Mouse (Mus musculus) left cerebral cortex, postnatal 10 days (tissue): ENCODE measurements around the gene Hist1h1d. TPM values are rescaled to one million over a fixed set of nuclear protein-coding genes. Genes with fewer than 3 reads are reported as not detected.
A peak's percentile ranks its signal among the peaks of the same experiment; 100 is the strongest.
"Not testable (repeated sequence)": the region's sequence is repeated elsewhere in the genome, so short reads cannot be mapped to it uniquely, and the experiment has no call there.

Experiments used
- DNase-seq, 2 experiments: peaks; one replicate each; pipeline ENCODE4 v3.0.0; 2021 to 2022; ENCODE audit warnings: low spot score in 2 of 2, mixed read lengths in 1 of 2; ENCODE audit errors: extremely low spot score in 1 of 2
- intact Hi-C: fragments of 180-260 bp; cut with DNase I; formaldehyde crosslinking; loops from one replicate; pipeline ENCODE4 v1.15.1; 2025
- total RNA-seq, 2 experiments: library from RNA; stranded (reverse); gene quantifications; 2 replicates each; pipeline ENCODE4 v1.2.3; 2021

Hist1h1d gene
- total RNA-seq, 2 experiments from 2014 or later: 4.5 to 5.3 TPM

DNA sequence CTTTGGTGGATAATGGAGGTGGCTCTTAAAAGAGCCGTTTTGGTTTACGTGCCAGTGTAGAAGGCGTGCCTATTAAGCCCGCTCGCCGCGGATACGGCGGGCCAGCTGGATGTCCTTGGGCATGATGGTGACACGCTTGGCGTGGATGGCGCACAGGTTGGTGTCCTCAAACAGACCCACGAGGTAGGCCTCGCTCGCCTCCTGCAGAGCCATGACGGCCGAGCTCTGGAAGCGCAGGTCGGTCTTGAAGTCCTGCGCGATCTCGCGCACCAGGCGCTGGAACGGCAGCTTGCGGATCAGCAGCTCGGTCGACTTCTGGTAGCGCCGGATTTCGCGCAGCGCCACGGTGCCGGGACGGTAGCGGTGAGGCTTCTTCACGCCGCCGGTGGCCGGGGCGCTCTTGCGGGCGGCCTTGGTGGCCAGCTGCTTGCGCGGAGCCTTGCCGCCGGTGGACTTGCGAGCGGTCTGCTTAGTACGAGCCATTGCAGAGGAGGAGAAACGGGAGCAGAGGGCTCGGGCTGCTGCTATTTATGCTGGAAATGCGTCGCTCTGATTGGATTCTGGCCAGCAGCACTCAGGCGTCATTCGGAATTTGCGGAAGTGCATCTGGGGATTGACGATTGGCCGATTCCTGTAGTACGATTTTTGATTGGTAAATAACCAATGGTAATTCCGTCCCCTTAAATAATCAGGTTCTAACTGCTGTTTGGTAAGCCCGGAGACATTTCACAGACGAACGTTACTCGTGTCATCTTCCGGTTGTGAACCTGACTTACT, 9.0 kb downstream of the Hist1h1d start, which contains the start of gene Hist1h3e:
Gene Hist1h3e, minus strand, starts transcription at position 487 of the 777 bp plus-strand sequence.
- intact Hi-C loops: not testable (repeated sequence)
- DNase-seq: peak; percentile 95 to 98

DNA sequence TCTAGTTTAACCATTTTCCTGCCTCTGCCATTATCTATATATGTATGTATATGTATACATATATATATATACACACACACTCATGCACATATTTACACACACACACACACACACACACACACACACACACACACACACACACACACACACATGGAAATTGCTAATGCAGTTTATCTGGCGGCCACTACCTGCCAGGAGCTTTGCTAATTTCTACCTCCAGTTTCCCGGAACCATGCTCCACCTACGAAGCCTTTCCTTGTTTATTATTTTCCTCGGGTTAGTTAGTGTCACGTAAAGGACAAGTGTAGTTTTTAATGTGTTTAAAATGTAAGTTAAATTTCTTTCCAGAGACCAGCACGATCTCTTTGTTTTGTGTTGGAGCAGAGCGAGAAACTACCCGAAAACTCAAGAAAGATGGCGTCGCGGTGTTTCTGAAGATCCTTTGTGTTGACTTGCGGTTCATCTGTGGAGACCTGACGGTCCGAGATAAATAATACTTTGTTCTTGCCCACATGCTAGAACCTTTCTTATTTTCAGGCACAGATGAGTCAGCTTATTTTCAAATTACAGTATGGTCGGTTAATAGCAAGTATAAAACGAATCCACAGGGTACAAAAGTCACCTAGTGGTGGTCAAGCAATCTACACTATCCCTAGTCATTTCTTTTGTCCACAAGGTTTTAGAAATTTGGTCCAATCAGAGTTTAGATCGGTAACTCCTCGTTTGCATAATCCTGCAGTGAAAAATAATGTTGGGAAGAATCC, 9.8 kb downstream of the Hist1h1d start:
- peak in 1 of 2 experiments; percentile 68 for DNase-seq
- intact Hi-C loops: no loop called here

GRCm38 (mm10) chr13:23564482-23564881, 11.4 kb downstream of the Hist1h1d start:
- intact Hi-C loops: no loop called here
- no peak for DNase-seq

- DNase-seq, intact Hi-C loops: not testable (repeated sequence)
These were observed 17.4 kb downstream of the Hist1h1d start for GRCm38 (mm10) chr13:23570261-23571021.

DNA sequence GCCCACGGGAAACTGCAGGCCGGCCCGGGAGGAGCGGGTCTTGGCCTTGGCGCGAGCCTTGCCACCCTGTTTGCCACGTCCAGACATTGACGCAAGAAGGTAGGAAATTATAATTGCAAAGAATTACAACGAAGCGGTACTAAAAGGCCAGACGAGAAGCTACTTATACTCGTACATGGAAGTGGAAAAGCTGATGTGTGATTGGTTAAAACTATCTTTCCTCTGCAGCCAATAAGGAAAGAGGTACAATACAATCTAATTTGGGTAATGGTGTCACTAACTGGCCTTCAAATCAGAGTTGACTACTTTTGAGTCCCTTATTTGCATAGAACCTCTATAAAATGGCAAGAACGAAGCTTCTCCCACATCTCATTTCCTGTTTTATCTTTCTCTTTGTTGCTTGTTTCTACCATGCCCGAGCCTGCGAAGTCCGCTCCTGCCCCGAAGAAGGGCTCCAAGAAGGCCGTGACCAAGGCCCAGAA, 18.0 kb downstream of the Hist1h1d start, which contains the start of the genes Hist1h2ae and Hist1h2bg:
Gene Hist1h2ae, minus strand, starts transcription at position 199 of the 482 bp plus-strand sequence.
Gene Hist1h2bg, plus strand, starts transcription at position 375 of the 482 bp plus-strand sequence.
- intact Hi-C loops: no loop called here
- DNase-seq: peak; percentile 57 to 87

DNA sequence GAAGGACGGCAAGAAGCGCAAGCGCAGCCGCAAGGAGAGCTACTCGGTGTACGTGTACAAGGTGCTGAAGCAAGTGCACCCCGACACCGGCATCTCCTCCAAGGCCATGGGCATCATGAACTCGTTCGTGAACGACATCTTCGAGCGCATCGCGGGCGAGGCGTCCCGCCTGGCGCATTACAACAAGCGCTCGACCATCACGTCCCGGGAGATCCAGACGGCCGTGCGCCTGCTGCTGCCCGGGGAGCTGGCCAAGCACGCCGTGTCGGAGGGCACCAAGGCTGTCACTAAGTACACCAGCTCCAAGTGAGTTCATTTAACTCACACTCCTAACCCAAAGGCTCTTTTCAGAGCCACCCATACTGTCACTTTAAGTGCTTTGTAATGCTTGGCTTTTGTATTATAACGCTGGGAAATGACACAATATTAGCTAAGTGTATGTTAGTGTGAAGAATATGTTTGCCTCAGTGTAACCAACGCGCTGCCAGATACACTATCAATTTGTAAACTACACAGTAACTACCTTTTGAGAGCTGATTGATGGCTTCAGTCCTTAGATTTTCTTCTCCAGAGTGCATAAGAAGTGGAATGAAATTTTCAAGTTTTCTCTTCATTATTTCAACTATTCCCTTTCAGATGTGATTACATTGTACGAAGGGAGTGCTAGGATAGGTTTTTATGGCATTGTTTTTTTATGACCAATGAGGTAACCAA, 18.6 kb downstream of the Hist1h1d start:
- intact Hi-C loops, DNase-seq: not testable (repeated sequence)

- intact Hi-C loops: no loop called here
- DNase-seq: no peak
These were observed 19.4 kb downstream of the Hist1h1d start for GRCm38 (mm10) chr13:23572218-23573033.

DNA sequence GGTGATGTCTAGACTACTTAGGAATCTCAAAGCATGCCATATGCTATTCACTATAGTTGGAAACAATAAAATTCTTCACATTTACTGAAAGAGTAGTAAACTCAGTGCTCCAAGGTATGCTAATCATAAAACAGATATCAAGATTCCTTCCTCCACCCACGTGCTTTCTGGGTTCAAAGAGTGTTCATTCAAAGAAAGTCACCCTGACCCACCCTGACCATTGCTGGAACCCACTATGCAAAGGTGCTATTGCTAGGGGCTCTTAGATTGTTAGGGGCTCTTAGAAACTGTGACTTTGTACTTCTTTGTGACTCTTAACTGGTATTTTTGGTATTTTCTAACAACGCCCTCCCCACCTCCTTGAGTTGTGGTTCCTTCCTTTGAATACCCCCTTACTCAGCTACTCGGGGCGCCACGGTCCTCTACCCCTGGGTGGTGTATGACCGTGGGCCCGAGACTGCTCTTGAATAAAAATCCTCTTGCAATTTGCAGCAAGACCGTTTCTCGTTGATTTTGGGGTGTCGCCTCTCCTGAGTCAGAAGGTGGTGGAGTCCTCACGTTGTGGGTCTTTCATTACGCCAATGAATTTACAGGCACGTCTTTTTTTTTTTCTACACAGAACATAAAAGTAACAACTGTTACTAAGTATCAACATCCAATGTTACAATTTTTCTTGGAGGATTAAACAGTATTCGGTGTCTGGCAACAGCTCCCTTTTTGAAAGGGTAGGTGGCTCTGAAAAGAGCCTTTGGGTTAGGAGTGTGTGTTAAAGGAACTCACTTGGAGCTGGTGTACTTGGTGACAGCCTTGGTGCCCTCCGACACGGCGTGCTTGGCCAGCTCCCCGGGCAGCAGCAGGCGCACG, 20.2 kb downstream of the Hist1h1d start:
- intact Hi-C loops, DNase-seq: not testable (repeated sequence)

DNA sequence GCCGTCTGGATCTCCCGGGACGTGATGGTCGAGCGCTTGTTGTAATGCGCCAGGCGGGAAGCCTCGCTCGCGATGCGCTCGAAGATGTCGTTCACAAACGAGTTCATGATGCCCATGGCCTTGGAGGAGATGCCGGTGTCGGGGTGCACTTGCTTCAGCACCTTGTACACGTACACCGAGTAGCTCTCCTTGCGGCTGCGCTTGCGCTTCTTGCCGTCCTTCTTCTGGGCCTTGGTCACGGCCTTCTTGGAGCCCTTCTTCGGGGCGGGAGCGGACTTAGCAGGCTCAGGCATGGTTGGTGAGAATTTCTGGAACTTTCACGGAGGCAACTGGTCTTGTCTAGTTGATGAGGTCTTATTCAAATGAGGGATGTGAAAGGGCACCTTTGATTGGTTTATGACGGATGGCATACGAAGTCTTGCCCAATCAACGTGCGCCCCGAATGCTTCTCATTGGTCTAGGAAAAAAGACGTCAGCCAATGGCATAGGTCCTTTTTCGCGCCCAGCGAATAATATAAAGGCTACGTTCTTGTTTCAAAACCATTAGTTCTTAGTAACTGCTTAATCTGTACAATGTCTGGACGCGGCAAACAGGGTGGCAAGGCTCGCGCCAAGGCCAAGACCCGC, 20.9 kb downstream of the Hist1h1d start, which contains the start of the genes Hist1h2bf and Hist1h2ad:
Gene Hist1h2bf, minus strand, starts transcription at position 299 of the 627 bp plus-strand sequence.
Gene Hist1h2ad, plus strand, starts transcription at position 484 of the 627 bp plus-strand sequence.
- intact Hi-C loops: not testable (repeated sequence)

DNA sequence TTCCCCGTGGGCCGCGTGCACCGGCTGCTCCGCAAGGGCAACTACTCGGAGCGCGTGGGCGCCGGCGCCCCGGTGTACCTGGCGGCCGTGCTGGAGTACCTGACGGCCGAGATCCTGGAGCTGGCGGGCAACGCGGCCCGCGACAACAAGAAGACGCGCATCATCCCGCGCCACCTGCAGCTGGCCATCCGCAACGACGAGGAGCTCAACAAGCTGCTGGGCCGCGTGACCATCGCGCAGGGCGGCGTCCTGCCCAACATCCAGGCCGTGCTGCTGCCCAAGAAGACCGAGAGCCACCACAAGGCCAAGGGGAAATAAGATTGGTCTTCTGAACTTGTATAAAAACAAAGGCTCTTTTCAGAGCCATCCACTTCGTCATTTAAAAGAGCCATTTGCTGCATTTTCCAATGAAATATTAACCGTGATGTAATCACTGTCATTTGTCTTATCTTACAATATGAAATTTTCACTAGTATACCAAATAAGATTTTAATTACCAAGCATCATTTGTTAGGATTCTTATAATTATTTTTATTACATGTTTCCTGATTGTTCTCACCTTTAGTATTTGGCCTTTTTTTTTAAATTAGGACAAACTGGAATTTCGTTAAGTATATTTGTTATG, 21.6 kb downstream of the Hist1h1d start:
- DNase-seq, intact Hi-C loops: not testable (repeated sequence)

More for the DNA sequence above, 20.9 kb downstream of the Hist1h1d start, which contains the start of the genes Hist1h2bf and Hist1h2ad:
- DNase-seq: peak; percentile 92 to 98

DNA sequence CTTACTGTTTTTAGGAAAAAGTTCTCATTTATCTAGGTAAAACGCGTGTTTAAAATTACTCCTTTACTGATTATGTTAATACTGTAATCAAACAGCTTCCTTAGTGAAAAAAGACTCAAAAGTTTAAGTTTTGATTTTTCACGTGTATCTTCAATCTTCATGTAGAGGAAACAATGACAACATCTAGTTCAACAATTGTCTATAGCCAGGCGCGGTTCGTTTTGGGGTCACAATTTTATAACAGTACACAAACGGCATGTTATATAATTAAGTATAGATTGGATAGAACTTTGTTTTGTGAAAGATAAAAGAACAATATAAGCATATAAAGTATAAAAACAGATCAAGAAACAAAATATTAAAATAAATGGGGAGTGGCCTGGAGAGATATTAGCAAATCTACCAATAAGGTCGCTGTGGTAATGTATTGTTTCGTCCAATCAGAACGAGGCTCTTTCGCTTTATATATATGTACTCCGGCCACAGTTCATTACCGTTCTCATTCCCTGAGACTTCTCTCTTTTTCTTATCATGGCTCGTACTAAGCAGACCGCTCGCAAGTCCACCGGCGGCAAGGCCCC, 22.3 kb downstream of the Hist1h1d start, which contains the start of gene Hist1h3d:
Gene Hist1h3d, plus strand, starts transcription at position 493 of the 581 bp plus-strand sequence.
- peak in 1 of 2 experiments; percentile 75 for DNase-seq
- intact Hi-C loops: no loop called here

GRCm38 (mm10) chr13:23575864-23576313, 22.8 kb downstream of the Hist1h1d start:
- intact Hi-C loops, DNase-seq: not testable (repeated sequence)

DNA sequence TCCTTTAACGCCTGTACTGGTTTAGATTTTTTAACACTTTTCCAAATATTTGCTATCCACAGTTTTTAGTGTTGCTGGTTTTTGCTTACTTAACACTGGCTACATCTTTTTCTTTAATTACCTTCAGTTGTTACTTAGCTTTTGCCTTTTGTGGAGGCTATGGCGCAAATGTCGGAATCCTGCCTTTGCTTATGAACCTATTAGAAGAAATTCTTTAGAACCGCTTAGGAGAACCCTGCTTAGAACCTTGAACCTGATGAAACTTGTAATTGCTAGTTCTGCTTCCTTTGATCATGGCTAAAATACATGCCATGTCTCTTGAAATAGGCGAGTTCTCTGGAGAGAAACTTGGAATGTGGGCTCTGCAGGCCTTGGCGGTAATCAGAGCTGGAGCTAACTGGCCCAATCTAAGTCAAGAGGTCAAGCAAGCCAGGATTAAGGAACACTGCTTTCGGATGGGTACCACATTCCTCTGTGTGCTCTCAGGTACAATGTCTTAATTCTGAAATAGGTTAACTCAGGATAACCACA, 23.4 kb downstream of the Hist1h1d start:
- intact Hi-C loops: no loop called here
- DNase-seq: no peak

DNA sequence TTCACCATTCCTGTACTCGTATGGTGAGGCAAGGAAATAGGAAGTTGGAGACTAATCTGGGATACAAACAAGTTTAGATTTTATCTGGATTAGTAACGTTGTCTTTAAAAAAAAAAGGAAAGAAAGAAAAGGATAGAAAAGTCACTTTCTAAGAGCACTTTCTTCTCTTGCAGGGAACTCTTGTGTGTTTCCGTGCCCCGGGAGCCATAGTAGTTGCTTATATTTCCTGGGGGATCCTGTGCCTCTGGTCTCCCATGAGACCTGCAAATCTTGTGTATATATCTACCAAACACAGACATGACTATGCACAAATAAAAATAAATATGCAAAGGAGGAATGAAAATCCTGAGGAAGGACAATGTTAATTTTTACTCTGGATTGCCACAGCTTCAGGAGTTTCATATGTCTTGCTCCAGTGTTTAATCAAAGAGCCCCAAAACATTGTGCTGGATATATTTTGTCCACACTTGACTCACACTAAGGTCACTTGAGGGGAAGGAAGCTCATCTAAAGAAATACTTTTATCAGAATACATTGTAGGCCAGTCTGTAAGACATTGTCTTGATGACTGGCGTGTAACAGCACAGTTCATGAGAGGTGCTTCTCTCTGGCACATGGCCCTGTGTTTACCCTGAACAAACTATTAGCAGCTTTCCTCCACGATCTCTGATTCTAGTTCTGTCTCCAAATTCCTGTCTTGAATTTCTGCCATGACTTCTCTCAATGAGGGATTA, 24.0 kb downstream of the Hist1h1d start:
- DNase-seq: no peak
- intact Hi-C loops: no loop called here
